Comparison of ENCODE assay signal across 8 mouse cellular contexts in genomic region chr5:120131600-120131999, GRCm38 (mm10). TPM values are rescaled to one million over a fixed set of nuclear protein-coding genes. Genes with fewer than 3 reads are reported as not detected.
DNase-seq lines count a peak whose midpoint lies in the region; ATAC-seq and TF ChIP-seq lines count a peak whose summit lies in the region.

No protein-coding gene starts in this region.

- H3K9ac ChIP-seq in lung, embryonic 14.5 days = no peak overlapping the region

- no peak overlapping the region for H3K4me3 ChIP-seq in lung, embryonic 14.5 days (ENCODE audit: low read depth, low read length)

- WGBS in lung, embryonic 14.5 days = 53% methylated on average over 5 of the region's 5 CpGs

- ATAC-seq in lung, embryonic 14.5 days (ENCODE audit: insufficient read depth) = no peak

- H3K36me3 ChIP-seq in lung, embryonic 14.5 days (ENCODE audit: insufficient read depth) = peaks cover 66% of the 10 kb centered on the region

- no peak overlapping the region for H3K27ac ChIP-seq in lung, embryonic 14.5 days (ENCODE audit: low read depth)

- peak; percentile 72 for TF ChIP-seq CTCF in lung, embryonic 14.5 days (IDR thresholded peaks at IDR 0.05; ENCODE audit: low read depth)

- DNase-seq in cerebellum, adult 18-20 months = peak; percentile 31 to 44
- no peak for DNase-seq in cerebellum, adult 9-10 months
- DNase-seq in left cerebral cortex, postnatal 4 days = peak; percentile 39
- DNase-seq in left cerebral cortex, adult 9 months (ENCODE audit: low spot score in 2 of 2) = no peak
- peak; percentile 57 for DNase-seq in c-Kit-positive CD71-positive TER-119-negative erythroid progenitor cells, embryonic 14.5 days (ENCODE audit: low read depth)
- DNase-seq in lung, embryonic 14.5 days = peak; percentile 63
- DNase-seq in frontal cortex, postnatal 36 days (ENCODE audit: low spot score in 2 of 2) = no peak
- DNase-seq in left cerebral cortex, postnatal 14 days (ENCODE audit: low spot score in 2 of 2) = no peak

- no peaks in the 10 kb centered on the region for H3K4me1 ChIP-seq in lung, embryonic 14.5 days (ENCODE audit: insufficient read depth)

- H3K4me2 ChIP-seq in lung, embryonic 14.5 days = no peak overlapping the region

- H3K9me3 ChIP-seq in lung, embryonic 14.5 days (ENCODE audit: low read depth, low read length) = no peaks in the 10 kb centered on the region

- intact Hi-C loops in left cerebral cortex, postnatal 4 days (cut with DNase I) = no loop called here
- intact Hi-C loops in left cerebral cortex, postnatal 14 days (cut with DNase I) = no loop called here

- H3K27me3 ChIP-seq in lung, embryonic 14.5 days (ENCODE audit: insufficient read depth, low read length) = no peaks in the 10 kb centered on the region

RNA-seq across cellular contexts. Expression of gene Rbm19, which starts 15.3 kb away (rescaled TPM):
- total RNA-seq in left cerebral cortex, postnatal 4 days (2021) = 10 to 100 TPM; 28.7 to 29.0 TPM
- 23.0 and 26.9 TPM in 2 replicates for polyA plus RNA-seq in lung, embryonic 14.5 days (2014; fragmentation: Nextera tagmentation; extraction: Ambion mirVana)
- total RNA-seq in left cerebral cortex, postnatal 14 days (2021) = 10 to 100 TPM; 21.4 TPM

Comparison
In these comparisons a context has a peak if more than half of its experiments do, and no peak if none do; other contexts are left out.
1. DNase-seq: peak in cerebellum, adult 18-20 months (2 of 2), left cerebral cortex, postnatal 4 days (single experiment), c-Kit-positive CD71-positive TER-119-negative erythroid progenitor cells, embryonic 14.5 days (single experiment) and lung, embryonic 14.5 days (single experiment); none in cerebellum, adult 9-10 months (single experiment), left cerebral cortex, adult 9 months (0 of 2), frontal cortex, postnatal 36 days (0 of 2) and left cerebral cortex, postnatal 14 days (0 of 2).